Mouse (Mus musculus): Measurements from ENCODE around the gene Ubap1. TPM values are rescaled to one million over a fixed set of nuclear protein-coding genes. Genes with fewer than 3 reads are reported as not detected.

Gene Ubap1
- total and polyA plus RNA-seq, 2 experiments from 2014 or later: 43.2 to 45.7 TPM

- no peak for DNase-seq (ENCODE audit: low spot score)
- H3K36me3 ChIP-seq (replicated peaks; ENCODE audit: control insufficient read depth, insufficient read depth, low read length): peaks cover 70% of the 10 kb centered on the region
Measured at GRCm38 (mm10) chr4:41377567-41377966, 28.8 kb downstream of the Ubap1 start.

GRCm38 (mm10) chr4:41381213-41381950 lies 32.6 kb downstream of the Ubap1 start:
- no peak overlapping the region for H3K27ac ChIP-seq (ENCODE audit: low read depth)
- H3K4me1 ChIP-seq (ENCODE audit: control insufficient read depth, insufficient read depth): no peaks in the 10 kb centered on the region
- WGBS: 87% methylated on average over 5 of the region's 5 CpGs
- no peak for ATAC-seq (ENCODE audit: insufficient read depth, low read depth)
- H3K9me3 ChIP-seq (replicated peaks; ENCODE audit: control insufficient read depth, low read length): no peaks in the 10 kb centered on the region
- H3K4me2 ChIP-seq (ENCODE audit: low read depth, low read length): no peak overlapping the region
- H3K36me3 ChIP-seq (replicated peaks; ENCODE audit: control insufficient read depth, insufficient read depth, low read length): peaks cover 42% of the 10 kb centered on the region
- no peak overlapping the region for H3K4me3 ChIP-seq (ENCODE audit: low read depth, low read length)
- no peak overlapping the region for H3K9ac ChIP-seq (replicated peaks; ENCODE audit: low read depth, low read length)
- DNase-seq (ENCODE audit: low spot score): no peak
- TF ChIP-seq EP300 (IDR thresholded peaks at IDR 0.05; ENCODE audit: low read depth) (no peak), CTCF (IDR thresholded peaks at IDR 0.05; ENCODE audit: low read depth) (no peak)
- no peaks in the 10 kb centered on the region for H3K27me3 ChIP-seq (ENCODE audit: control insufficient read depth, insufficient read depth, low read length)

More at GRCm38 (mm10) chr4:41377567-41377966, 28.8 kb downstream of the Ubap1 start:
- Histone ChIP-seq H3K27me3 (ENCODE audit: control insufficient read depth, insufficient read depth, low read length) (no peaks in the 10 kb centered on the region), H3K27ac (ENCODE audit: low read depth) (no peak overlapping the region), H3K4me1 (ENCODE audit: control insufficient read depth, insufficient read depth) (no peaks in the 10 kb centered on the region), H3K9me3 (replicated peaks; ENCODE audit: control insufficient read depth, low read length) (no peaks in the 10 kb centered on the region), H3K9ac (replicated peaks; ENCODE audit: low read depth, low read length) (no peak overlapping the region), H3K4me3 (ENCODE audit: low read depth, low read length) (no peak overlapping the region), H3K4me2 (ENCODE audit: low read depth, low read length) (no peak overlapping the region)
- TF ChIP-seq EP300 (IDR thresholded peaks at IDR 0.05; ENCODE audit: low read depth) (no peak), CTCF (IDR thresholded peaks at IDR 0.05; ENCODE audit: low read depth) (no peak)
- no peak for ATAC-seq (ENCODE audit: insufficient read depth, low read depth)

GRCm38 (mm10) chr4:41386412-41386975 lies 37.7 kb downstream of the Ubap1 start:
- no peak overlapping the region for H3K4me2 ChIP-seq (ENCODE audit: low read depth, low read length)
- H3K36me3 ChIP-seq (replicated peaks; ENCODE audit: control insufficient read depth, insufficient read depth, low read length): peaks cover 48% of the 10 kb centered on the region
- no peaks in the 10 kb centered on the region for H3K4me1 ChIP-seq (ENCODE audit: control insufficient read depth, insufficient read depth)
- H3K27ac ChIP-seq (ENCODE audit: low read depth): no peak overlapping the region
- H3K9ac ChIP-seq (replicated peaks; ENCODE audit: low read depth, low read length): no peak overlapping the region
- no peak overlapping the region for H3K4me3 ChIP-seq (ENCODE audit: low read depth, low read length)
- DNase-seq (ENCODE audit: low spot score): no peak
- H3K27me3 ChIP-seq (ENCODE audit: control insufficient read depth, insufficient read depth, low read length): no peaks in the 10 kb centered on the region
- ATAC-seq (ENCODE audit: insufficient read depth, low read depth): no peak
- TF ChIP-seq EP300 (IDR thresholded peaks at IDR 0.05; ENCODE audit: low read depth) (no peak), CTCF (IDR thresholded peaks at IDR 0.05; ENCODE audit: low read depth) (no peak)
- H3K9me3 ChIP-seq (replicated peaks; ENCODE audit: control insufficient read depth, low read length): no peaks in the 10 kb centered on the region
- 40% methylated on average over 1 of the region's 1 CpGs for WGBS

DNA sequence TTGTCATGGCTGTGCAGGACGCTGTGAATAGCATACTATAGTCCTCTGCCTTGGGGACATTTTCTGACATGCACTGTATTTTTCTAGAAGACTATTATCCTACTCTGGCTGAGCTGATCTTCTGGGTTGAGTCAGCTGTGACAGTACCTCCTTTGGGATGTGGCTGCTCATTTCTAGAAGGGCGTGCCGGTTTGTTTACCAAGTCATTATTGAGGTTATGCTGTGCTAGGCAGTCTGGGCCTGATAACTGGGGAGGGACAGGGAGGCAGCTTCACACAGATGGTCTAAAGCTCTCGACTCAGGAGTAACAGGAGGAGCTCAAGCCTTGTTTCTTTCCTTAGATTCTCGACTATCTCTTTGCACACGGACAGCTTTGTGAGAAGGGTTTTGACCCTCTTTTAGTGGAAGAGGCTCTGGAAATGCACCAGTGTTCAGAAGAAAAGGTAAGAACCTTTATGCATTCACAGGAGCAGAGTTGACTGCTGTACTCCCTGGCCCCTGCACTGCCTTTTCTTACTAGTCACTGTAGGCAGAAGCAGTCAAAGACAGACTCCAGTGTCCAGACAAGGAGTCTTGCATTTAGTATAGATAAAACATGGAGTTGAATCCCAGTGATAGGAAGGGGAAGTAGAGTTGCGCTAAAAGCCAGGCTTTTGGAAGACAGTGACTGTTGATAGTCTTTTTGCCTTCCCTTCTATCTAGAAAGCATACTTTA lies 39.1 kb downstream of the Ubap1 start:
- 80% methylated on average over 7 of the region's 7 CpGs for WGBS
- Histone ChIP-seq H3K4me2 (ENCODE audit: low read depth, low read length) (no peak overlapping the region), H3K4me3 (ENCODE audit: low read depth, low read length) (no peak overlapping the region), H3K4me1 (ENCODE audit: control insufficient read depth, insufficient read depth) (no peaks in the 10 kb centered on the region), H3K27ac (ENCODE audit: low read depth) (no peak overlapping the region), H3K9ac (replicated peaks; ENCODE audit: low read depth, low read length) (no peak overlapping the region), H3K36me3 (replicated peaks; ENCODE audit: control insufficient read depth, insufficient read depth, low read length) (peaks cover 62% of the 10 kb centered on the region), H3K9me3 (replicated peaks; ENCODE audit: control insufficient read depth, low read length) (no peaks in the 10 kb centered on the region), H3K27me3 (ENCODE audit: control insufficient read depth, insufficient read depth, low read length) (no peaks in the 10 kb centered on the region)
- ATAC-seq (ENCODE audit: insufficient read depth, low read depth) (no peak), DNase-seq (ENCODE audit: low spot score) (no peak)
- TF ChIP-seq EP300 (IDR thresholded peaks at IDR 0.05; ENCODE audit: low read depth) (no peak), CTCF (IDR thresholded peaks at IDR 0.05; ENCODE audit: low read depth) (no peak)

GRCm38 (mm10) chr4:41388616-41389015 lies 39.8 kb downstream of the Ubap1 start:
- DNase-seq (ENCODE audit: low spot score): no peak
- H3K4me2 ChIP-seq (ENCODE audit: low read depth, low read length): no peak overlapping the region
- H3K27ac ChIP-seq (ENCODE audit: low read depth): no peak overlapping the region
- H3K27me3 ChIP-seq (ENCODE audit: control insufficient read depth, insufficient read depth, low read length): no peaks in the 10 kb centered on the region
- peaks cover 69% of the 10 kb centered on the region for H3K36me3 ChIP-seq (replicated peaks; ENCODE audit: control insufficient read depth, insufficient read depth, low read length)
- no peak for TF ChIP-seq CTCF (IDR thresholded peaks at IDR 0.05; ENCODE audit: low read depth)
- no peak for TF ChIP-seq EP300 (IDR thresholded peaks at IDR 0.05; ENCODE audit: low read depth)
- 86% methylated on average over 5 of the region's 5 CpGs for WGBS
- ATAC-seq (ENCODE audit: insufficient read depth, low read depth): no peak
- H3K4me3 ChIP-seq (ENCODE audit: low read depth, low read length): no peak overlapping the region
- H3K9me3 ChIP-seq (replicated peaks; ENCODE audit: control insufficient read depth, low read length): no peaks in the 10 kb centered on the region
- H3K9ac ChIP-seq (replicated peaks; ENCODE audit: low read depth, low read length): no peak overlapping the region
- H3K4me1 ChIP-seq (ENCODE audit: control insufficient read depth, insufficient read depth): no peaks in the 10 kb centered on the region

Measured in heart, postnatal 0 days (tissue).